Mouse (Mus musculus) kidney, postnatal 10 days (tissue): Measurements from ENCODE around the gene Abca8b.
"Not testable (repeated sequence)": the region's sequence is repeated elsewhere in the genome, so short reads cannot be mapped to it uniquely, and the experiment has no call there.

Source experiments
- DNase-seq: peaks from one replicate; pipeline ENCODE4 v3.0.0; 2021; ENCODE audit warnings: mixed read lengths

The Abca8b gene

DNA sequence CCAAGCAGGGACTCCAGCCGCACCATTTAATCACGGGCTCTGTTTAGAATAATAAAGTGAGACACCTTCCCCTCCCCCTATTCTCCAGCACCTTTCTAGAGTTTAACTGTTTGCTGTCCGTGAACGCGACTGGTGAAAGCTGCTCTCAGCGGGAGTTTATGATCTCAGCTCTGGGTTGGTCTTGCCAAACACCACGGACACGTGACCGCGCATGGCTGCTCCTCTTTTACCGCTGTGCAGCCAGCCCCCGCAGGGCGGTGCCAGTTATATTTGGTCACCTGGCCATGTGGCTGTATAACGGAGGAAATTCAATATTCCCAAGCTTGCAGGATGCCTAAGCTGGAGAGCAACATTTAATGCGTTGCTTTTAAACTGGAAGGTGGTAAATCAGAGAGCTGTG, at the start of gene Abca8b:
Abca8b (minus strand) TSS at position 222 of the 400 bp plus-strand sequence.
- peak; percentile 78 for DNase-seq

DNA sequence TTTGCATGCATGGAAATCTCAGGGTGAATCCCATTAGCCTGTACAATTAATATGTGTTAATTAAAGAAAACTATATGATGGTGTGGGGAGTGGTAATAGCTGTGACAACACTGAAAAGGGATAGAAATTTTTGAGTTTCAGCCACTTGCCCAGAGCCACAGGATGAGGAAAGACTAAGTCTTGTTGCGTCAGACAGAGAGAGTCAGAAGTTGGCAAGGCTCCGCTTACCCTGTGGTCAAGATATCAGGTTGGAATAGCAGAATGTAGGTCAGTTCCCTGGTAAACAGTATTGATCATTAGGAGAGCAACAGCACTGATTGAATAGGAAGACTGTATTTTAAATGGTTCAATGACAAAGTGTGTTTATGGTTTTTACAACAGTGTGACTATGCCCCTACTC, 42.1 kb upstream of the Abca8b start:
- DNase-seq, result no peak

DNA sequence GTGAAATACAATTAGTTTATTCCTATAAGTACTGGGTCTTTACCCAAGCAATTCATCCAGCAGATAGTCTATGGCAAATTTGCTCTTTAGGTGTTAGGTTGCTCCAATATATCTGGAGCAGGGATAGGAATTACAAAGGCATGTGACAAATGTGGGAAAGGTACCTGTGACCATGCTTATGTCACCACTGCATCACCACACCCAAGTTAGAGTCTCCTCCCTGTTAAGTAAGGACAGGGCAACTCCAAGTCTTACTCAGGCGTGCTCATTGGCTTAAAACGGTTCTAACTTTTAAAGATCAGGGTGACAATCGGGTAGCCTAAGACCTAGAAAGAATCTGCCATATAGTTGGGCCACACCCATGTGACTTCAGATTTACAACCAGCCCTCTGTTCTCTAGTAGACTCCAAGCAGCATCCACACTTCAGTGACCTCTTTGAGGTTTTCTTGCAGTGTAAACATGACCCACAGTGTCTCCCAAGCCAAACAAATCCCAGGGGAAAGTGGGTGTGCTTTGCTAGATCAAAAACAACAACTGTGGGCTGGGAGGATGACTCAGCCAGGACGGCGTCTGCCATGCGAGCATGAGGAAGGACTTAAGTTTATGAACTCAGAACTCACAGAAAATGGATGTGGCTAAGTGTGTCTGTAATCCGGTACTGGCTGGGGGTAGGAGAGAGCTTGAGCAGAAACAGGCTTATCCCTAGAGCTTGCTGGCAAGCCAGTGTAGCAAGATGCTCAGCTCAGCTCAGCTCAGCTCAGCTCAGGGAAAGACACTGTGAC, 33.5 kb upstream of the Abca8b start:
- DNase-seq, result peak; percentile 34

DNA sequence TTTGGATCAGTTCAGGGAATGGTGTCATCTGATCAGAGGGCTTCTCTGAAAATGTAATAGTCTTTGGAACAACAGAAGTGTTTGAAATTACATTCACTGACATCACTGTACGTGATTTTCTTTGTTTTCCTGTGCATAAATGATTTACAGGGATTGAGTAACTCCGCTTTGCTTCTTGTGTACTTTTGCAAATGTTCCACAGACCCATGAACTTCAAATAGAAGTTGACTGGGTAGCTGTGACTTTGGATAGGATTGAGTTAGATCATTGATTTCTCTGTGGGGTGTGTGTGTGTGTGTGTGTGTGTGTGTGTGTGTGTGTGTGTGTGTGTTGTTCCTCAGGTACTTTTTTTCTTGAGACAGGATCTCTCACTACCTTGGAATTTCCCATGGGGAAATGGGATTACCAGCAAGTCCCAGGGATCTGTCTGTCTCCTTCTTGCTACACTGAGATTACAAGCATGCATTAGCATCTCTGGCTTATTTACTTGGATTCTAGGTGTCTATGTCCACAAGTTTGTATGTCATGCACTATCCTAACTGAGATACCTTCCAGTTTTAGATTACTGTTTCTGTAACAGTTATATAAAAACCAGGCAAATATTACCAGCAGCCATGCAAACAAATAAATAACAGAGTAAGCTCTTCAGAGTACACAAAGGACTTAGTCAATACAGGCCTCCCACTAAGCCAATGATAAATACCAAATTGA, 15.3 kb upstream of the Abca8b start:
- DNase-seq, result no peak

DNA sequence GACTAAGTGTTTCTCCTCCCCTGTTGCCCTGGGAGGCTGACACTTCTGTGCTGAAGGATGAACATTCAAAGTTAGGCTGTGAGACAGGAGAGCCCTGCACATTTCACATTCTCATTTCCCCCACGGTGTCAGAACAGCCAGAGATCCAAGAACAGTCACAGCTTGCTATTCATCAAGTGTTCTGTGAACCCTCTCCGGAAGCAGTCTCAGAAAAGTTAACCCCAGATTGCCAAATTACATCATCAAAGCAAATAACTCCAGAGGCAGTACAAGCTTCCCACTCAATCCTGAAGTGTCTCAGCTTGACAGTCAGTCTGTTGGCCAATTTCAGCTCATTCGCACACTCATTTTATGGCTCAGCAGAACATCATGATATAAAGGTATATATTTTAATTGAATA, 632 bp downstream of the Abca8b start:
- peak; percentile 13 for DNase-seq

DNA sequence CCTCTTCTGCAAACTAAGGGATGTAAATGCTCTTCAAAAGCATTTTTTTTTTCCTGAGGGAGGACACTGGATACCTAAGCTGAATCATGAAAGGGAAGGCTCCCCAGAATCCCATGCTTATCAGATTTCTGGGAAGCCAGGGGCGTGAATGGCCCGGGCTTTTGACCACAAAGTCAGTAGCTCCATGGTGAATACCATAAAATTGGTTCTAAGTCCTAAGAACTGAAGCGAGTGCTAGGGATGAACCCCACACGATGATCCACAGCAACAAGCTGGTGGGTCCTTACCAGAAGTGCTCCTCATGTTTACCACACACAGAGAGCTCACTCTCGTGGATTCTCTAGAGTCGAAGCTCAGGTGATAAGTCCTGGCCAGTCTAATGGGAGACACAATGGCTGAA, 1.6 kb downstream of the Abca8b start:
- no peak for DNase-seq

DNA sequence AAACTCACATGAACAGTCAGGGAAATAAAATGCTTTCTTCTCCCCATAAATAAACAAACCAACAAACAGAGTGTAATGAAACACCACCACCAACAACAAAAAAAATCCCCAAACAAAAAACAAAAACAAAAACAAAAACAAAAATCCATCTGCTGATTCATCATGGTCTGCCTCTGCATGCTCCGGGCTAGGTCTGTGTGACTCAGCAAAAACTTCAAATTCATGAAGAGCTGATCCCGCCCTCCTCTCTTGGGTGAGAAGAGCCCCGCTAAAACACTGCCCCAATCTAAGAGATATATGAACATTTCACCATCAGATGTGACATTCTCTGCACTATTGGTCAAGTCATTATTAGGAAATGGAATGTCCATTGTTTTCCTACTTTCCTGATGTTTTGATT, 4.4 kb downstream of the Abca8b start:
- DNase-seq, result no peak

DNA sequence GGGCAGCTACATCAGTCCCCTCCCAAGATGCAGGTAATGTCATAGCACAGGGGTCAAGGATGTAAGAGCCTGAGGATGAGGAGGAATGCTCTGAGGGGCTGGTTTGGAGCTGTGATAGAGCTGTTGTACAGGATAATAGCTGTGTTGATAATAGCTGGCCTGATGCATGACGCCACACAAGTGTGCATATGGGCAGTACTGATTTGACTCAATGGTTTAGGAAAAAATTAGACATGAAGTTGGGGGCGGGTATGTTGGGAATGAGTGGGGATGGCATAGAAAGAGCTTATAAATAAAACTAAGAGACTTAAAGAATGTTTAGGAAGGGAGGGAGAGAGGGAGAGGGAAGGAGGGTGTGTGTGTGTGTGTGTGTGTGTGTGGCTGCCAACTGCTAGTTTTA, 5.4 kb downstream of the Abca8b start:
- no peak for DNase-seq

DNA sequence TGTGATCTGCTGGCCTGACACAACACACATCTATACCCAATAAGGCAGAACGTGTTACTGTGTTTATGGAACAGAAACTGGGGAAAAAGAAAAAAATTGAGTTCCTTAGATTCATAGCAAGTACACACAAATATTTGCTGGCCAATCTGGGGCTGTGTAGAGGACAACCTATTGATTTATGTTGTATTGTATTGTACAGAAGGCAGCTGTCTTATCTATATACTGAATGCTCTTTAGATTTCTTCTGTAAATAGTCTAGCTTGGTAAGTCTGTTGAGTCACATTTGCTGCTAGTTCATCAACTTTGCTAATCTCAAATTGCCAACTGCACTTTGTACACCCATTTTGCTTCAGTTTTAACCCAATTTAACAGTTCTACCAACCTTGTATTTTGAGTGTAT, 7.5 kb downstream of the Abca8b start:
- no peak for DNase-seq

DNA sequence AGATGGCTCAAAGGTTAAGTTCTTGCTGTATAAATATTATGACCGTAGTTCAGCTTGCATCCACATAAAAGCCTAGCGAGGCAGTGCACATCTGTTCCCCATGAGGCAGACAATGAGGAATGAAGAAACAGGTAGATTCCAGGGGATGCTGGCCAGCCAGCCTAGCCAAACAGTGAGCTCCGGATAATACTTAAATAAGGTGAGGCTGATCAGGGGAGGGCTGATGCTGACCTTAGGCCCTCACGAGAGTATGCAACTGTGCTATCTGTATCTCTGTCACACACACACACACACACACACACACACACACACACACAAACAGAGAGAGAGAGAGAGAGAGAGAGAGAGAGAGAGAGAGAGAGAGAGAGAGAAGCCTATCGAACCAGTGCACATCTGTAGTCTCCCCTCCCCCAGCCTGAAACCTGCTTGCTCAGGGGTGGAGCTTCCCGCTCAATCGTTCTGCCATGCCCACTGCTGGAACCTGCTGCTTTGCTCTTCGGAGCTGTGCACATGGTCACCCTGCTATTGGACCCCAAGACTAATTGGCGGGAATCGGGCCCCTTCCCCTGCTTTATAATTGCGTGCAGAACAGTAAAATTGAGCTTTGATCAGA, 8.1 kb downstream of the Abca8b start:
- not testable (repeated sequence) for DNase-seq

DNA sequence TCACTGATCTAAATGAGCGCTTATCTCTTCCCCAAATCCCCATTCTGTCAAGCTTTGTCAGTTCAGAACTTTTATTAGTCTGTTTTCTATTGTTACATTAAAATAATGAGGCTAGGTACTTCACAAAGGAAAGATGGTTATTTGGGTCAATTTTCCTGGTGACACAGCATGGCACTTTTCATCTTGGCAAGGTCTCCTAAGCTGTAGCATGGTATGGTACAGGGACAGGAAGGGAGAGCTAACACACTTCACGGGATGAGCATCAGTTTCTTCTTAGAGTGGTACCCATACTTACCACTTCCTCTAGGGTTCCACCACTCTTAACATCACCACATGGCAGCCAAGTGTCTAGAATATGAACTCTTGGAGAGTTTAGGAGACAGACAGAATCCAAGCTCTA, 13.8 kb downstream of the Abca8b start:
- no peak for DNase-seq

DNA sequence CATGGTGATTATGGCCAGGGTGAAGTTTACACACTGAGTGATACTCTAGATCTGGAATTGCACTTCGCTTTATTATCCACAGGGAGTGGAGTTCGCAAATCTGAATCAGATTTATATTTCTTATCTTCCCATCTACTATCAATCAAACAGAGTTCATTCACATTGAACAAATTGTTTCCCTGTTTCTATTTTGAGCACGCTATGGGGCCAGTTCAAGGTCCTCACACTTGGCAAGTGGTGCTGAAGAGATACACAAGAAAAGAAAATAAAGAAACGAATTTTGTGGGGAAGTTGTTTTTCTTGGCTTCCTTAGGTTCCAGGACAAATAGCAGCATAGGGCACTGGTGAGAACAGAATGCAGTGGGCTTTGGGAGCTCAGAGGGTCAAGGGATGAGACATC, 25.1 kb downstream of the Abca8b start:
- peak; percentile 30 for DNase-seq

DNA sequence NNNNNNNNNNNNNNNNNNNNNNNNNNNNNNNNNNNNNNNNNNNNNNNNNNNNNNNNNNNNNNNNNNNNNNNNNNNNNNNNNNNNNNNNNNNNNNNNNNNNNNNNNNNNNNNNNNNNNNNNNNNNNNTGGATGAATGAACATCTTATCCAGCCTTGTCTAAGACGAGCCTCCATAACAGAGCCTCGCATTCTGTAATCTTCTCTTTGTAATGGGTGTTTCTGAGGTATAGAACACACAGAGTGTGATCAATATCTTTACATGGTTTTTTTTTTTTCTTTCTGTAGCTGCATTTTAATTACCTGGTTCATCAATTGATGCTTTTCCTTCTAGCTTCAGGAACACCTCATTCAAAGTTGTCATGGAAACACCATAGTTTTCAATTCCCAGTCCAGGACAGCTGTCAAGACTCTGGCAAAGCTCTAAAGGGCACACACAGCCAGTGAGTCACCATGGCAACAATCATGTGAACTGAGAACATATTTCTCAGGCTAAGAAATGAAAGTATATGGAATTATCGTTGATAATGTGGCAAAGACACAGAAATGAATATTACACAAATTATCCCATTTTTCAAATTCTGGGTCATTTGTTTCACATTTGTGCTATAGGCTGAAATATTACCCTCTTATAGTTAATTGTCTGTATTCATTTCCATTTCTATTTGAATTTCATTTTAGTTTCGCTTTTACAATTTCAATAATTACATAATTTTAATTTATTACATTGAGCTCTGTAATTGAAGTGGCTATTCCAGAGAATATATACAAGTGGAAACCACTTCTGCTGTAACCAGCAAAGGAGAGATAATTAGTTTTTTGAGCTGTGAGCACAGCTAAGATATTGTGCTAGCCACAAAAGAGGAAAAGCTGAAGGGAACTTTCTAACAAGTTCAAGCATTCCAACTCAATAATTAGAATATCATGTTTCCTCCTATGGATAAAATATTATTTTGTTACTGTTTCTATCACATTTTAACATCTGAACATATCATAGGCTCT, 33.9 kb downstream of the Abca8b start:
- no peak for DNase-seq

DNA sequence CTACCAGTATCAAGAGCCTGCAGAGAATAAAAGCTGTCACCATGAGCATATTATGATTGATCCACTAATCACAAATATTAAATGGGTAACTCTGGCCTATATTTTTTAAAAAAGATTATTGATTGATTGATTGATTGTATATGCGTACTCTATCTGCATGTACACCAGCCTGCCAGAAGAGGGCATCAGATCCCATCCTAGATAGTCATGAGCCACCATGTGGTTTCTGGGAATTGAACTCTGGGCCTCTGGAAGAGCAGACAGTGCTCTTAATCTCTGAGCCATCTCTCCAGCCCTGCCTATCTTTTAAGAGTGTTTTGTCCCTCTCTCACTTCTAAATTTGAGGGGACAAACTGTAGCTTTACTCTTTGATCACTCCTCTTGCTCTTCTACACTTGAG, 40.5 kb downstream of the Abca8b start:
- no peak for DNase-seq

DNA sequence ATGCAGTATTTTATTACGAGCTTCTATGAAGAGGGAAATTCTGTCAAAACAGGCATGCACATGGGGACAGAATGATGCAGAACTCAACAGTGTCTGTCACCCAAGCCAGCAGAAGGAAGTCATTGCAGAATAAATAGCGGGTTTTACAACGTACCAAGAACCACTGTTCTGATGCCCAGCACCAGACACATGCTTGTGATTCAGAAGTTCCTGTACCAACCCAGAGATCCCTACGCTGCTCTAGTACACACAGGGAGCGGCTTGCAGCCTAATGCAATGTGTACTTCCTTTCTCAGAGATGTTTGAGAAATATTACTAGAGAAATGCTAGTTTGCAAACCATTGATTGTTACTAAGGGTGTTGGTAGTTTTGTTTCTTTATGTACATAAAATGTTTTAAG, 58.7 kb downstream of the Abca8b start:
- DNase-seq, result no peak

DNA sequence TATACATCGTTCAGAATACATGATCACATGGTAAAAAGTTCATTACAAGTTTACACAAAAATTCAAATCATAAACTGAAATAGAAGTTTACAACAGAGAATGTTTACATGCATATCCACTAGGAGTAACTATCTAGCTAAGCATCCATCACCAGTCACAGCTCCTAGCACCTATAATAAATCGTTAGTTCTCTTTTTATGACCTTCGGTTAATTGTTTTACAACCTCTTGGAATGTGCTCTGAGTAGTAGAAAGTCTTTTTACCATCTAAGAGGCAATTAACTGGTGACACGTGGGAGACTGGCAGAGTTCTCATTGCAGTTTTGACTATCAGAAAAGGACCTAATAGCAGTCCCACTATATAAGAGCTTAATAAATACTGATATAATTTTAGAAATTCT, 62.4 kb downstream of the Abca8b start:
- not testable (repeated sequence) for DNase-seq

DNA sequence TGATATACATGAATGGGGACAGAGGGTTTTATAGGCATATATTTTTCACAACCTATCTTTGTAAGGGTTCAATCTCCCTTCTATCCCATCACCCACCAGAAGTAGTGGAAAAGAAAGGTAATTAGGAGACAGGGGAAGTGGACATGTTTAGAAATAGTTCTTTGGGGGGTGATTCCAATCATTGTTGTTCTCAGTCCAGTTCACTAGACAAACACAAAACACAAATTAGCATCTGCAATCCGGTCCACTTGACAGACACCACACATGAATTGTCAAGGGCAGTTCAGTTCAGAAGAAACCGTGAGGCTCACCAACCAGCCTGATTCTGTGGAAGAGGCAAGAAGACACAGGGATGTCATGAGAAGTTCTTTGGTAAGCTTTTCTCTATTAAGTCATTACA, 67.2 kb downstream of the Abca8b start:
- no peak for DNase-seq

DNA sequence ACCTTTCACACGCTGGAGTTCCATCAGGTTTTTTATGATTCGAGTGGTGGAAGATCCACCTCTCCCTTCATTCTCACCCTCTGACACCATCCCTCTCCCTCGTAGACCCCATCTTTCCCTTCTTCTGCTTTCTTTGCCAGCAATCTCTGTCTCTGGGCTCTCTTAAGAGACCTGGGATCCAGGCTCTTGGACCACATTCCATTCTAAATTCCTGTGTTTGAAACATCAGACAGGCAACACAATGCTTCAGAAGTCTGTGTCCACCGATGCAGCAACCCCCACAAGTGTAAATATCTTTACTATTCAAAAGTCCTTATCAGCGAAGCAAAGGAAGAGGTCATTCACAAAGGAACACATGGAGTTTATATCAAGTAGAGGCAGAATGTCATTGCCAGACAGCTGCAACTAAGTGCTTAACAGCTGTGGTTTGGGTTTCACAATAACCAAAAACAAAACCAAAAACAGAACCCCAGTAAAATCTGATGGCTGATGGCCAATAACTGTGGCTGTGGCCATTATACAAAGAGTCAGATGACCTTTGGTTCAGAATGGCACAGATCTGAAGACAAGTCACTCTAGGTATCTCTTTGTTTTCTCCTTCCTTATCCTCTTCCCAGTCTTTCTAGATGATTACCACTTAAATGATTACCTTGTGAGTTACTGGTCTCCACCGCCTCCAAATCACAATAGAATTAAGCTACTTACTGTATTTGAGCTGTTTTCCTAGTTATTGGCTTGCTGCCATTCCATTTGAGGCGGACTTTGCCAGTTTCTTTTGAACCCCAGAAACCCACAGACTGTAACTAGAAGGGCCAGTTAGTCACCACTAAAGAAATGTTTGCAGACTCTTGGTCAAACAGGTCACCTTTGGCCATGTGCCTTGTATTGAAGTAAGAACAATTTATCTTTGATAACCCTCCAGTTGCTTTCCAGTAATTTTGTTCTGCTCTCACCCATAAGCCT, 68.6 kb downstream of the Abca8b start:
- DNase-seq, result no peak

DNA sequence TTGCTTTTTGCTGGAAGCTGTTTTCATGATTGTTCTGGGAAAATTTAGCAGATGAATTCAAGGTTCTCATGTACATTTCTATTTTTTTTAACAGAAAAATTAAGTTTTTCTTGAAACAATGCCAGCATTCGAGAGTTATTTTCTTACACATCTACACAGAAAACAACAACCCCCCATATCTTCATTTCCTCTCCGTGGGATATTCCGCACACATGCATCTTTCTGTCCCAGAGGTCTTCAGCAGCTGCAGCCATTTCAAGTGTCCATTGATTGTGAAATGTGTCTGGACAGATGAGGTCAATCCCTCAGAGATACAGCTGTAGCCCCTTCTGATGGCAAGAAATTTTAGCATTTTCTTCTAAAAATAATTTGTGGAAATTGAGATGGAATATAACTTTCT, 73.4 kb downstream of the Abca8b start:
- DNase-seq, result no peak

DNA sequence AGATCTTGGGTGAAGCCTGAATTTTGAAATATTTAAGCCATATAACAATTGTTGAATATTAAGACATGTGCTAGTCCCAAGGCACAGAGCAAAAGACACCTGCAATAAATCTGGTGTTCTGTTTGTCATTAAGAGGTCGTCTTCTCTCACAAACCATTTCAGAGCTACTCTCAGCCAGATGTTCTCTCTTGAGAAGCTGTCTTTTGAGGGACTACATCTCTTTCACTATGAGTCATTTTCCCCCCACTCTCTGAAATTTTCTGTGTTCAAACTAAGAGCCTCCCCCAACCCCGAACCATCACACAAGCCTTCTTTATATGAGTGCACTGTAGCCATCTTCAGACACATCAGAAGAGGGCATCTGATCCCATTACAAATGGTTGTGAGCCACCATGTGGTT, 76.2 kb downstream of the Abca8b start:
- no peak for DNase-seq

DNA sequence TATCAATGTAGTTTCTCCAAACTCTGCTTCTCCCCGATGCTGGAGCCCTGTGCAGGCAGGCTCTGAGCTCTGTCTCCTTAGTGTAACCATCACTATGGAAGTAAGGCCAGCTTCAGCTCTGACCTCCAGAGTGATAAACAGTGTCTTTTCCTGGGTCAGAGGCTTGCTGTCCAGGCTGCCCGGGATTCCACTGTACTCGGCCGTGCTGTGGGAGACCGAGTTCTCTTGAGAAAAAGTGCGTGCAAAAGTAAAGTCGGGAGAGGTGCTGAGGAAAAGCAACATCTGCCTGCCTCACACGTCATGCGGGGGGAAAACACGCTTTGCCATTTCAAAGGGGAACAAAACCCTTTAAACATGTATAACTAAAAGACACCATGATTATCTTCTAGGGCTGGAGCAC, 79.0 kb downstream of the Abca8b start:
- no peak for DNase-seq

DNA sequence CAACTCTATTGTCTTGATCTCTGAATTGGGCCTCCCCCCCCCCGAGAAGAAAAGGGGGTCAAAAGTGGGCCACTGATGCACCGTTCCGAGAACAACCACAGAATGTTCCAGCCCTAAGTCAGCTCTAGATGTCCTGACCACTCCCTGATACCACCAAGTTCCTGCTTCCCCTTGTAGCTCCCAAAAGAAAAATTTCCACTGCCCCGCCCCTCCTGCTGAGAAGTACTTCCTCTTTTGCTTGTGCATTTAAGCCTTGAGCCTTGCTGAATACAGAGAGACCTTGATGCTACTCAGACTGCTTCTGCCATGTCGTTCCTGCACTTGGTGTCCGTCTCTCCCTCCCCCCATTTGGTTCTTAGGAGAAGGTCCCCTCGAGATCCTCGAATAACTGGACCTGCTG, 82.5 kb downstream of the Abca8b start:
- DNase-seq, result not testable (repeated sequence)
